Mouse (Mus musculus) Patski (cell line): Measurements from ENCODE around the gene Dmap1. TPM values are rescaled to one million over a fixed set of nuclear protein-coding genes. Genes with fewer than 3 reads are reported as not detected.
A peak's percentile ranks its signal among the peaks of the same experiment; 100 is the strongest.

Experiments used
- ATAC-seq: fragments of 100-300 bp; one replicate; pipeline ENCODE4 v1.8.0; 2021
- CTCF ChIA-PET: fragments of 350-600 bp; sonication (Branson Sonifier 250); formaldehyde crosslinking; loops from one replicate; lab custom pipeline; 2022; ENCODE audit warnings: inconsistent platforms; lab: Charles Lee
- POLR2A ChIA-PET: fragments of 350-600 bp; sonication (Branson Sonifier 250); formaldehyde crosslinking; loops from one replicate; lab custom pipeline; 2022; ENCODE audit warnings: antibody characterized with exemption, inconsistent platforms; lab: Charles Lee
- DNase-seq: peaks from one replicate; pipeline ENCODE4 v3.0.0-alpha.2; 2011; ENCODE audit warnings: low read depth, low spot score
- H3K27me3 ChIP-seq: fragments of 371-371 bp; one replicate; pipeline ENCODE4 v1.5.1; 2021
- CTCF ChIP-seq: fragments of 100-300 bp; IDR thresholded peaks from one replicate; pipeline ENCODE4 v1.5.1; 2021
- in situ Hi-C: fragments of 300-500 bp; cut with MboI; formaldehyde crosslinking; loops from 3 replicates; pipeline ENCODE4 v1.11.1; 2018; ENCODE audit warnings: low pct_unique_long_range_greater_than_20kb, mixed read lengths
- polyA plus RNA-seq: library from polyadenylated mRNA; unstranded; gene quantifications from one replicate; pipeline ENCODE4 v1.2.3, GENCODE M21; 2021

The Dmap1 gene
- 23.2 TPM for polyA plus RNA-seq

DNA sequence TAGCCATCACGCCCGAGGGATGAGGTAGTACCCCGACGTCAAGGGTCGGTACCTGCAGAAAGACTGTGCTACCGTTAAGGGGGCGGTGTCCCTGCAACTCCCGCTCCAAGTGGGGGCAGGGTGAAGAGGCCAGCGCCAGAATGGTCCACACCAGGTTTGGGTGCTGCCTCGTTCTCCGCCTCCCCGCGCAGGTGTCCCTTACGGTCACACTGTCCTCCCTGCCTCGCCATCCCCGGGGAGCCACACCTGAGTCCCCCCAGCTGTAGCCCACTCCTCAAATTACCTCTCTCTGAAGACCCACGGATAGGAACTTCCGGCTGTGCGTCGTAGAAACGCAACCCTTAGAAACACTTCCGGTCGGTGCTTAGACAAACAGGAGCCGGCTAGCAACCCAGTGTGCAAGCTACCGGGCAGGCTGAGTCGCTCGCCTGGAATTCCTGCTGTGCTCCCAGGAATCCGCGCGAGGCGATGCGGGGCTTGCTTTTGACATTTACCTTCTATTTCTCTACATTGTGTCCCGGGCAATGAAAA, at the start of gene Dmap1:
Gene Dmap1 (minus strand): TSS at position 343 of the 531 bp plus-strand sequence.
- in situ Hi-C loops: no loop called here
- ChIA-PET POLR2A (no interaction called here), CTCF (no interaction called here)
- ATAC-seq (peak; percentile 81), DNase-seq (peak; percentile 43)
- TF ChIP-seq CTCF: no peak
- no peaks in the 10 kb centered on the region for H3K27me3 ChIP-seq

- in situ Hi-C loops: no loop called here
- ChIA-PET CTCF (no interaction called here), POLR2A (no interaction called here)
- TF ChIP-seq CTCF: no peak
- no peak for ATAC-seq
- no peak for DNase-seq
- H3K27me3 ChIP-seq: peaks cover 18% of the 10 kb centered on the region
Observed at GRCm38 (mm10) chr4:117724112-117724511, 42.0 kb upstream of the Dmap1 start, which contains the start of gene Gm12845. Gm12845 (plus strand) TSS chr4:117724412.

- CTCF ChIA-PET: no interaction called here
- ATAC-seq (no peak), DNase-seq (no peak)
- POLR2A ChIA-PET: no interaction called here
- in situ Hi-C loops: loop anchor here (10.0 kb wide), 1 partner anchor 51 kb away; the partner anchor contains the start of gene Klf17
- no peak for TF ChIP-seq CTCF
- H3K27me3 ChIP-seq: peaks cover 4% of the 10 kb centered on the region
Observed at GRCm38 (mm10) chr4:117713303-117714098, 31.4 kb upstream of the Dmap1 start.

GRCm38 (mm10) chr4:117712314-117712713, 30.2 kb upstream of the Dmap1 start:
- ATAC-seq (no peak), DNase-seq (no peak)
- CTCF ChIA-PET: no interaction called here
- in situ Hi-C loops: loop anchor here (10.0 kb wide), 1 partner anchor 52 kb away; the partner anchor contains the start of gene Klf17
- TF ChIP-seq CTCF: no peak
- H3K27me3 ChIP-seq: peaks cover 4% of the 10 kb centered on the region
- POLR2A ChIA-PET: no interaction called here

DNA sequence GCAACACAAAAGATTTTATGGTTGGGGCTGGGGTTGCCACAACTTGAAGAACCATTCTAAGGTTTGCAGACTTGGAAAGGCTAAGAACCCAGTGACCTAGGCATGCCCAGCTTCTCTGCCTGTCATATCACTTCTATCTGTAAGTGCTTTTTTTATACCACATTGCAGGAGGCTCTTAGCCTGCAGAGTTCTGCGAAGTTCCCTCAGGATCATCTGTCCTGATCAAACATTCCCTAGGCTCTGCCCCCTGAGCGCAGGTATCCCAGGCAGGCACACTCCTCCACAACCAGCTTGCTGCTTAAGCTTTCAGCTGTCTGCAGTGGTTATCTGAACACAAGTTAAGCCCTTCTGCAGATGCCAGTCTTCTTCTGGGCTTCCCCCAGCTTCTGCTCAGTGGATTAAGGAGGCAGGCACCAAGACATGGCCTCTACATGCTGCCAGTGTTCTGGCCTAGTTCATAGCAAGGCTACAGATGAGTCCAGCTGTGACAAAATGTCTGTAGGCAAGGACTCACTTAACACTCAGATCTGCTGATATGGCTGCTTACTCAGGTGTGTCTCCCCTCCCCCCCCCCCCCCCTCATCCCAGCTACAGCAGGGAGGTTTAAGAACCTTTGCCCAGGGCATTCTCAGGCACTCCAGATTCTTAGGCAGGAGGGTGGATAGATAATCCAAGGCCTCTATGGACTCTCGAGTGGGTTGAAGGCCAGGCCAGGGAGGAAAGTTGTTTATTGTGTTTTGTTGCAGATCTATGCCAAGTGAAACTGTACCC, 26.9 kb upstream of the Dmap1 start:
- ATAC-seq: no peak
- no peak for TF ChIP-seq CTCF
- peaks cover 6% of the 10 kb centered on the region for H3K27me3 ChIP-seq
- ChIA-PET POLR2A (no interaction called here), CTCF (no interaction called here)
- in situ Hi-C loops: no loop called here
- DNase-seq: no peak

- DNase-seq (no peak), ATAC-seq (no peak)
- ChIA-PET CTCF (interaction anchor here (0.8 kb wide), 1 partner anchor 9 kb away, joined by 3 read pairs; no protein-coding TSS in a partner anchor), POLR2A (no interaction called here)
- TF ChIP-seq CTCF: peak; percentile 46
- in situ Hi-C loops: no loop called here
- H3K27me3 ChIP-seq: peaks cover 11% of the 10 kb centered on the region
Observed at GRCm38 (mm10) chr4:117705361-117705760, 23.3 kb upstream of the Dmap1 start.

GRCm38 (mm10) chr4:117686354-117686753, 4.3 kb upstream of the Dmap1 start:
- ATAC-seq: no peak
- ChIA-PET CTCF (no interaction called here), POLR2A (interaction anchor here (1.0 kb wide), 1 partner anchor 97 kb away, joined by 3 read pairs; no protein-coding TSS in a partner anchor)
- in situ Hi-C loops: no loop called here
- DNase-seq: no peak
- no peak for TF ChIP-seq CTCF
- H3K27me3 ChIP-seq: peaks cover 4% of the 10 kb centered on the region

DNA sequence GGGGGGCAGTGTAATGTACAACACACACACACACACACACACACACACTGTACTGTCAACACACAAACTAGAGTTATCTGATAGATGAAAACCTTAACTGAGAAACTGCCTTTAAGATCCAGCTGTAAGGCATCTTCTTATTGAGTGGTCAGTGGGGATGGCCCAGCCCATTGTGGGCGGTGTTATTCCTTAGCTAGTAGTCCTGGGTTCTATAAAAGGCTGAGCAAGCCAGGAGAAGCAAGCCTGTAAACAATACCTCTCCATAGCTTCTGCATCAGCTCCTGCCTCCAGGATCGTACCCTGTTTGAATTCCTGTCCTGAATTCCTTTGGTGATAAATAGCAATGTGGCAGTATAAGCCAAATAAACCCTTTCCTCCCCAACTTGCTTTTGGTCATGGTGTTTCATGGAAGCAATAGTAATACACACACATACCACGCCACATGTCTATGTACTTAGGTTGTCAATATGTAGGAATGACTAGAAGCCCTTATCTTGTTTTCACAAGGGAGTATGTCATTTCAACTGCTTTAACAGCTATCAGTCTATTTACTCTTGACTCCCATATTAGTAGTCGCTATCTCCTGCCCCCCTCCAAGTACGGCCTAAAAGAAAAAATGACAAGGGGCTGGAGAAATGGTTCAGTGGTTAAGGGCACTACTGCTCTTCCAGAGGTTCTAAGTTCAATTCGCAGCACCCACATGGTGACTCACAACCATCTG, 1.1 kb upstream of the Dmap1 start:
- no peak for DNase-seq
- TF ChIP-seq CTCF: no peak
- H3K27me3 ChIP-seq: peaks cover 4% of the 10 kb centered on the region
- ChIA-PET CTCF (no interaction called here), POLR2A (no interaction called here)
- ATAC-seq: no peak
- in situ Hi-C loops: no loop called here

- POLR2A ChIA-PET: no interaction called here
- CTCF ChIA-PET: no interaction called here
- DNase-seq: no peak
- peaks cover 4% of the 10 kb centered on the region for H3K27me3 ChIP-seq
- no peak for ATAC-seq
- in situ Hi-C loops: no loop called here
- no peak for TF ChIP-seq CTCF
Observed at GRCm38 (mm10) chr4:117682463-117682862, 390 bp upstream of the Dmap1 start.

- DNase-seq: no peak
- TF ChIP-seq CTCF: no peak
Observed at GRCm38 (mm10) chr4:117680963-117681362, 1.1 kb downstream of the Dmap1 start.

More at GRCm38 (mm10) chr4:117680963-117681362, 1.1 kb downstream of the Dmap1 start:
- ATAC-seq: no peak
- in situ Hi-C loops: no loop called here
- ChIA-PET CTCF (no interaction called here), POLR2A (no interaction called here)
- H3K27me3 ChIP-seq: no peaks in the 10 kb centered on the region
